Mouse (Mus musculus) neutrophil, adult 5-6 weeks (primary cell): ENCODE measurements around the gene Rrnad1. TPM values are rescaled to one million over a fixed set of nuclear protein-coding genes. Genes with fewer than 3 reads are reported as not detected.
"Not testable (repeated sequence)": the region's sequence is repeated elsewhere in the genome, so short reads cannot be mapped to it uniquely, and the experiment has no call there.

Experiments
- ATAC-seq: fragments of 151-379, 151-347 bp; 2 replicates; pipeline ENCODE4 v1.8.0; 2017; ENCODE audit warnings: mild to moderate bottlenecking, moderate TSS enrichment; ENCODE audit not compliant: insufficient number of reproducible peaks, poor library complexity, low FRiP score, severe bottlenecking; ENCODE audit errors: extremely low read depth
- total RNA-seq: library from RNA; stranded (forward); fragments of 200-1000 nt; gene quantifications from 2 replicates; pipeline ENCODE4 v1.2.3, GENCODE M21; 2017

The Rrnad1 gene
- total RNA-seq, 1 experiment from 2014 or later = 27.9 TPM

GRCm38 (mm10) chr3:87899266-87899665 lies 31.3 kb downstream of the Rrnad1 start:
- no peak for ATAC-seq

- ATAC-seq = no peak
Measured at GRCm38 (mm10) chr3:87893367-87893905, 37.1 kb downstream of the Rrnad1 start.

DNA sequence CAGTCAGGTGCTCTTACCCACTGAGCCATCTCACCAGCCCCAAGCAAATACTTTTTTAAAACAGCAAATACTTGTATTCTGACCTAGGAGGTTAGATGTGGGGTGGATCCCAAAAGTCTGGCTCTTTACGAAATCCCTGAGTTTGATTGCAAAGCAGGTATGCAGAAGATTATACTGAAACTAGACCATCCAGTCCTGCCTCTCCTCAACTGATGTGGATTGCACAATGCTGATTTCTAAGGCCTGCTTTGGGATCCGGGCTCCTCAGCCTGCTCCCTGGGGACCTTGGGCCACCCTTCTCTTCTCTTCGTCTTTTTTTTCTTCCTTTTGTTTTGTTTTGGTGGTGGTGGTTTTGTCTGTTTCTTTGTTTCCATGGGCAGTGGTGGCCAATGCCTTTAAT lies 39.0 kb downstream of the Rrnad1 start:
- ATAC-seq = no peak

DNA sequence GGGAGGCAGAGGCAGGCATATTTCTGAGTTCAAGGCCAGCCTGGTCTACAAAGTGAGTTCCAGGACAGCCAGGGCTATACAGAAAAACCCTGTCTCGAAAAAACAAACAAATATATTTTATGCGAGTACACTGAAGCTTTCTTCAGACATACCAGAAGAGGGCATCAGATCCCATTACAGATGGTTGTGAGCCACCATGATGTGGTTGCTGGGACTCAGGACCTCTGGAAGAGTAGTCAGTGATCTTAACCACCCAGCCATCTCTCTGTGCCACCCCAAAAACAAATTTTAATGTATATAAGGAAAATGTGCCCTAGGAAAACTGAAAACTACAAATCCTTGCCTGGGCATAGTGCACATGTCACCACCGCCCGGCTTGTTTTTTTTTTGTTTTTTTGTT lies 43.1 kb downstream of the Rrnad1 start:
- ATAC-seq = not testable (repeated sequence)

GRCm38 (mm10) chr3:87886416-87886815 lies 44.1 kb downstream of the Rrnad1 start:
- ATAC-seq = no peak

GRCm38 (mm10) chr3:87886004-87886365 lies 44.5 kb downstream of the Rrnad1 start:
- ATAC-seq = no peak

GRCm38 (mm10) chr3:87885281-87886003 lies 45.1 kb downstream of the Rrnad1 start, which contains the start of gene Prcc:
TSS of gene Prcc (minus strand) at chr3:87885608.
- ATAC-seq = peak; percentile 98

- no peak for ATAC-seq
Measured at GRCm38 (mm10) chr3:87884708-87885251, 45.7 kb downstream of the Rrnad1 start.

DNA sequence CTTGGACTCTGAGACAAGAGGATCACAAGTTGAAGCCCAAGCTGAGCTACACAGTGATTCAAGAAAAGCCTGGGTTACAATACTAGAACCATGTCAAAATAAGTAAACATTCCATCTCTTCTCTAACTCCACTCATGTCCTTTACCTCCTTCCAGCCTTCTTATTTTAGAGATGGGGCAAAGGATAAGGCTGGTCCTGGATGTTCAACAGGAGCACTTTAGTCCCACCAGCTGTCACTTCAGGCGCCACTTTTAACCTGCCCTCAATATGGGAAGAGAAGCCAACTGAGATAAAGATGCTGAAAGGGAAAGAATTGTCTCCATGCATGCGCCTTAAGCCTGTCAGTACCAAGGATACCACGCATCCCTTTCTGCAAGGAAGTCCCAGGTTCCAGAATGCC lies 46.2 kb downstream of the Rrnad1 start:
- no peak for ATAC-seq

DNA sequence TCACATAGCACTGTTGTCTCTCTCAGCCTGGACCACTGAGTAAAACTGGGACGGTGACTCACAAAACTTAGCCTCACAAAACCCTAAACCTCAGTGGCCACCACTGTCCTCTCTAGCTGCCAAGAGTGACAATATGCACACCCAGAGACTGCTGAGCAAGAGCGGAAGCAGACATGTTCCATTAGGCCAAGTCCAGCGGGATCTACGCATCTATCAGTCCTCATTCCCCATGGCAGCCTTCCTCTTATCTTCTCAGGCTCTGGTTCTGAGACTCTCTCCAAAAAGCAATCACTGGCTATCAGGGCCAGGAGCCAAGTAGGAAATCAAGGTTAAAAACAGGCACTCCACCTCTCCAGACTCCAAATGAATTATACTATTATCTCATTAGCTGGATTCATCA lies 52.8 kb downstream of the Rrnad1 start:
- no peak for ATAC-seq

Other genes with a start within 250 kb of the Rrnad1 start
- gene Lrrc71, start 182.1 kb downstream of the Rrnad1 start, total RNA-seq = 0.12 and 1.7 TPM in 2 replicates
- gene Ntrk1, start 135.6 kb downstream of the Rrnad1 start, total RNA-seq = not detected in 2 replicates
- not detected in 2 replicates for gene Insrr, start 133.8 kb downstream of the Rrnad1 start, total RNA-seq
- 7.4 and 8.4 TPM in 2 replicates for gene Pear1, start 106.4 kb downstream of the Rrnad1 start, total RNA-seq
- gene Sh2d2a, start 84.0 kb downstream of the Rrnad1 start, total RNA-seq = 11.8 and 14.6 TPM in 2 replicates
- 37.2 and 37.4 TPM in 2 replicates for gene Prcc, start 45.1 kb downstream of the Rrnad1 start, total RNA-seq
- 78.5 and 81.7 TPM in 2 replicates for gene Hdgf, start 24.4 kb downstream of the Rrnad1 start, total RNA-seq
- gene Mrpl24, start 11.2 kb downstream of the Rrnad1 start, total RNA-seq = 144 and 147 TPM in 2 replicates
- 32.5 and 33.1 TPM in 2 replicates for gene Isg20l2, start 403 bp downstream of the Rrnad1 start, total RNA-seq
- not detected in 2 replicates for gene Crabp2, start 17.9 kb upstream of the Rrnad1 start, total RNA-seq
- 0.12 TPM in 1 of 2 replicates, not detected in the other for gene Nes, start 40.4 kb upstream of the Rrnad1 start, total RNA-seq
- not detected in 2 replicates for gene Bcan, start 69.5 kb upstream of the Rrnad1 start, total RNA-seq
- gene Hapln2, start 96.9 kb upstream of the Rrnad1 start, total RNA-seq = not detected in 2 replicates
- 13.5 and 14.9 TPM in 2 replicates for gene Gpatch4, start 112.4 kb upstream of the Rrnad1 start, total RNA-seq
- gene Naxe, start 127.8 kb upstream of the Rrnad1 start, total RNA-seq = 15.0 and 22.8 TPM in 2 replicates
- gene Ttc24, start 147.6 kb upstream of the Rrnad1 start, total RNA-seq = not detected in 2 replicates
- 0.12 TPM in 1 of 2 replicates, not detected in the other for gene Iqgap3, start 151.3 kb upstream of the Rrnad1 start, total RNA-seq
- 120 and 162 TPM in 2 replicates for gene Mef2d, start 211.7 kb upstream of the Rrnad1 start, total RNA-seq